Mouse (Mus musculus): Measurements from ENCODE around the gene 4930572O03Rik. TPM values are rescaled to one million over a fixed set of nuclear protein-coding genes. Genes with fewer than 3 reads are reported as not detected.
A peak's percentile ranks its signal among the peaks of the same experiment; 100 is the strongest.
"Not testable (repeated sequence)": the region's sequence is repeated elsewhere in the genome, so short reads cannot be mapped to it uniquely, and the experiment has no call there.

4930572O03Rik gene
- polyA plus RNA-seq, 1 experiment from 2014 or later = not detected

- H3K4me3 ChIP-seq; H3K4me2 ChIP-seq; H3K36me3 ChIP-seq; H3K4me1 ChIP-seq; H3K27me3 ChIP-seq (replicated peaks); H3K27ac ChIP-seq (replicated peaks); H3K9ac ChIP-seq: not testable (repeated sequence)
- ATAC-seq (ENCODE audit: extremely low read depth, insufficient number of reproducible peaks, low FRiP score, low TSS enrichment) = peak; percentile 76; the same call in 1 of the 2 replicates
- peaks cover 21% of the 10 kb centered on the region for H3K9me3 ChIP-seq
- WGBS = 79% methylated on average over 5 of the region's 8 CpGs
These were observed 17.8 kb upstream of the 4930572O03Rik start for GRCm38 (mm10) chr5:15674429-15675244.

DNA sequence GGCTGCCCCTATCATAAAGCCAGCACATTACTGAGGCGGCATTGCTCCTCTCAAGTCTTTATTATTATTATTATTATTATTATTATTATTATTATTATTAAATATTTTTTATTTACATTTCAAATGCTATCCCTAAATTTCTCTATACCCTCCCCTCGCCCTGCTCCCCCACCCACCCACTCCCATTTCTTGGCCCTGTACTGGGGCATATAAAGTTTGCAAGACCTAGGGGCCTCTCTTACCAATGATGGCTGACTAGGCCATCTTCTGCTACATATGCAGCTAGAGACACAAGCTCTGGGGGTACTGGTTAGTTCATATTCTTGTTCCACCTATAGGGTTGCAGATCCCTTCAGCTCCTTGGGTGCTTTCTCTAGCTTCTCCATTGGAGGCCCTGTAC, 17.1 kb upstream of the 4930572O03Rik start:
- peaks cover 20% of the 10 kb centered on the region for H3K9me3 ChIP-seq
- not testable (repeated sequence) for H3K4me3 ChIP-seq; H3K9ac ChIP-seq; H3K4me2 ChIP-seq; H3K27ac ChIP-seq (replicated peaks); H3K27me3 ChIP-seq (replicated peaks); H3K4me1 ChIP-seq; H3K36me3 ChIP-seq
- peak; percentile 43; the same call in 1 of the 2 replicates for ATAC-seq (ENCODE audit: extremely low read depth, insufficient number of reproducible peaks, low FRiP score, low TSS enrichment)
- 66% methylated on average over 2 of the region's 2 CpGs for WGBS

DNA sequence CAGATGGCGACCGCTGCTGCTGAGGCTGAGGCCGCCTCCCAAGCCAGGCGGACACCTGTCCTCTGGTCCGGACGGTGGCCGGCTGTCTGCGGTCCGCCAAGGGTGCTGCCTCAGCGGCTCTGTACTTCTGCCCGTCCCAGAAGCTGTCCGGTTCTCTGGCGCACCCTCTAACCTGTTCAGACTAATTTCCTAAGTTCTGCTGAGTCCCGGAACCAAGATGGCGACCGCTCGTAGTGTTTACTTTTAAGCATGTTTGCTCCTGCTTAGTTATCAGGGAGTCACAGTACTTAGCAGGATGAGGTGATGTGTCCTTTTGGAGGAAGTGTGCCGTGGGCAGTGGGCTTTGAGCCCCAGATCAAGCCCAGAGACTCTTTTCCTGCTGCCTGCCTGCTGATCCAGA, 13.9 kb upstream of the 4930572O03Rik start:
- H3K9me3 ChIP-seq = peaks cover 12% of the 10 kb centered on the region
- H3K4me3 ChIP-seq; H3K4me2 ChIP-seq; H3K9ac ChIP-seq; H3K4me1 ChIP-seq; ATAC-seq (ENCODE audit: extremely low read depth, insufficient number of reproducible peaks, low FRiP score, low TSS enrichment); H3K27ac ChIP-seq (replicated peaks); H3K36me3 ChIP-seq; H3K27me3 ChIP-seq (replicated peaks): not testable (repeated sequence)
- 77% methylated on average over 9 of the region's 18 CpGs for WGBS

DNA sequence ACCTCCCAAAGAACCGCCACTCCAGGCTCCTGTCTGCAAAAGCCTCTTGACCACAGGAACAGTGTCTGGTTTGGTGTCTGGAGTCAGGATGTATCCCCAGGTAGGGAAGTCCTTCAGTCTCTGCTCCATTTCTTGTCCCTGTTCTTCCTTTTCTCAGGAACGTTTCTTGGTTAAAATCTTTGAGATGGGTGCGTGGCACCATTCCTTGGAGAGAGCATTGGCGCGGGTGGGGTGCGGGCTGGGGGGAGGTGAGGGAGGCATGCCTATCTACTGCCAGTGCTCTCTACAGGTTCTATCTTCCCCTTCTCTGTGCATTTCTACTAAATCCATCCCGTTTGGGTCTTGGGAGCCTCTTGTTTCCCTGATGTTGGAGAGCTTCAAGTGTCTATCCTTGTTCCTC, 7.0 kb upstream of the 4930572O03Rik start:
- H3K27ac ChIP-seq (replicated peaks); H3K4me3 ChIP-seq; H3K4me1 ChIP-seq; H3K9ac ChIP-seq; ATAC-seq (ENCODE audit: extremely low read depth, insufficient number of reproducible peaks, low FRiP score, low TSS enrichment); H3K27me3 ChIP-seq (replicated peaks); H3K9me3 ChIP-seq; H3K4me2 ChIP-seq; H3K36me3 ChIP-seq: not testable (repeated sequence)
- 63% methylated on average over 7 of the region's 7 CpGs for WGBS

DNA sequence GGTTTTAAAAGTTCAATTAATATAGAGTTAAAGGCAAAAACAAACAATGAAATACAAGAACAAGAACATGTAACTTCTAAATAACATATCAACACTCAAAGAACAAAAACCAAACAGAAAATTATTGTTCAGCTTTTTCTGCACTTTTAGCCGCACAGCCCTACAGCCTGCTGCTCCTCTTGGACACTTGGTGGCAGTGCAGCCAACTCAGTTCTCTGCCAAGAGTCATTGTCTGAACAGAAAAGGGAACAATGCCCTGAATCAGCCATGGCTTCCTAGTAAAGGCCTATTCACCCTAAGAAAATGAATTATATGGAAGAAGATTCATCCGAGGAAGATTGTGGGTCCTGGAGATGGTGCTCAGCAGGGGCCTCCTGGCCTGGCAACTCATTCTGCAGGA, 4.5 kb downstream of the 4930572O03Rik start:
- H3K4me1 ChIP-seq; H3K36me3 ChIP-seq; H3K9ac ChIP-seq; H3K4me3 ChIP-seq; ATAC-seq (ENCODE audit: extremely low read depth, insufficient number of reproducible peaks, low FRiP score, low TSS enrichment); H3K27me3 ChIP-seq (replicated peaks); H3K4me2 ChIP-seq; H3K9me3 ChIP-seq; H3K27ac ChIP-seq (replicated peaks): not testable (repeated sequence)
- WGBS = 71% methylated on average over 2 of the region's 2 CpGs

GRCm38 (mm10) chr5:15645707-15646106, 11.2 kb downstream of the 4930572O03Rik start:
- not testable (repeated sequence) for H3K9ac ChIP-seq; H3K27ac ChIP-seq (replicated peaks); H3K36me3 ChIP-seq; ATAC-seq (ENCODE audit: extremely low read depth, insufficient number of reproducible peaks, low FRiP score, low TSS enrichment); H3K9me3 ChIP-seq; H3K4me1 ChIP-seq; H3K27me3 ChIP-seq (replicated peaks); H3K4me3 ChIP-seq; H3K4me2 ChIP-seq
- WGBS = 23% methylated on average over 6 of the region's 6 CpGs

- not testable (repeated sequence) for H3K4me1 ChIP-seq; H3K36me3 ChIP-seq; H3K9ac ChIP-seq; H3K27me3 ChIP-seq (replicated peaks); H3K4me2 ChIP-seq; H3K4me3 ChIP-seq; H3K27ac ChIP-seq (replicated peaks)
- H3K9me3 ChIP-seq = peaks cover 14% of the 10 kb centered on the region
- ATAC-seq (ENCODE audit: extremely low read depth, insufficient number of reproducible peaks, low FRiP score, low TSS enrichment) = peak; percentile 58; the same call in 1 of the 2 replicates
- 41% methylated on average over 2 of the region's 2 CpGs for WGBS
These were observed 19.2 kb downstream of the 4930572O03Rik start for GRCm38 (mm10) chr5:15637637-15638036.

DNA sequence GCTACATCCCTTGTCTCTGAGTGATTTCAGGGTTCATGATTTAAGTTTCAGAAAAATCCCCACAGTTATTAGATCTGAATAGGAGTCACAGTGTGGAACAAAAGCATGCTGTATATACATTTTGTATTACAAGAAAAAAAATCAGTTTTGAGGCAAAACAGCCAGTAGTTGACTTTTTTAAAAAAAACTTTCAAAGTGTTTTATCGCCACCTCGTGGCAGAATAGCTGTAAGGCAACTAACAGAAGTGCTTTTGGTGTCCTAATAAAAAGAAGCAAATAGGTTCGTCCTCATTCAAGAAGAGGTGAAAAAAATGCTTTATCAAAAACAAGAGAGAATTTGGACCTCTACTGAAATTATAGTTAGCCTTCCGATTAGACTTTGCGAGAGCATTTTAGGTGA, 26.8 kb downstream of the 4930572O03Rik start:
- not testable (repeated sequence) for H3K36me3 ChIP-seq; H3K27ac ChIP-seq (replicated peaks); H3K9me3 ChIP-seq; H3K9ac ChIP-seq; H3K4me3 ChIP-seq; H3K4me1 ChIP-seq; H3K27me3 ChIP-seq (replicated peaks); ATAC-seq (ENCODE audit: extremely low read depth, insufficient number of reproducible peaks, low FRiP score, low TSS enrichment); H3K4me2 ChIP-seq
- 25% methylated on average over 5 of the region's 5 CpGs for WGBS

DNA sequence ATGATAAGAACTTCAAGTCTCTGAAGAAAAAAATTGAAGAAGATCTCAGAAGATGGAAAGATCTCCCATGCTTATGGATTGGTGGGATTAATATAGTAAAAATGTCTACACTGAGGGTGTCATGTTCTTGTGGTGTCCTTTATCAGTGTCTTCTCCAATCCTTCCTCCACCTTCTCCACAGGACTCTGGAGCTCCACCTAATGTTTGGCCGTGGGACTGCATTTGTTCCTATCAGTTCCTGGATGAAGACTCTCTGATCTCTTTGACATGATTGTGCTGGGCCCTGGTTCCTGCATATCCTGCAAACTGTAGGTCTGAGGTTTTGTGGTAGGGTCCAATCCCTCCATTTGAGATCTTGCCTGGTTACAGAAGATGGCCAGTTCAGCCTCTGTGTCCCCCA, 28.7 kb downstream of the 4930572O03Rik start:
- not testable (repeated sequence) for H3K9me3 ChIP-seq

DNA sequence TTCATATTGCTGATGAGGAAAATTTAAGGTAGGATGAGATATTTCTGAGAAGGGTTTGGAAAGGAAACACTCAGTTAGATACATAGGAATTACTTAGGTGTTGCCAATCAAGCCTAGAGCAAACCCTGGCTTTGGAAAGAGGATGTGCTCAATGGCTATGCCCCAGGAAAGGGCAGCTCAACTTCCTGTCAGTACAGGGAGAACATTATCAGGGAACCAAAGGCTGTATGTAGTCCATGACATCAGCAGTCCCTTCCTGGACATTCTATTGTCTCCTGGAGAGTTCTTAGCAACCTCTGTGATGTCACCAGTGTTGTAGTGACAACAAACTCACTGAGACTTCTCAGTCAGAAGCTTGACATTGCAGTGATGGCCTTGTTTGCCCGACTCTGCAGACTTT, 38.1 kb downstream of the 4930572O03Rik start, which contains the start of gene Speer4d:
TSS of gene Speer4d (plus strand) at position 301 of the 400 bp plus-strand sequence.
- 44% methylated on average over 1 of the region's 1 CpGs for WGBS
- H3K27me3 ChIP-seq (replicated peaks); H3K27ac ChIP-seq (replicated peaks); H3K4me3 ChIP-seq; H3K4me2 ChIP-seq; H3K4me1 ChIP-seq; H3K9me3 ChIP-seq; ATAC-seq (ENCODE audit: extremely low read depth, insufficient number of reproducible peaks, low FRiP score, low TSS enrichment); H3K9ac ChIP-seq; H3K36me3 ChIP-seq: not testable (repeated sequence)

More for the DNA sequence above, 28.7 kb downstream of the 4930572O03Rik start:
- H3K36me3 ChIP-seq; H3K4me2 ChIP-seq; H3K4me3 ChIP-seq; H3K27ac ChIP-seq (replicated peaks); H3K4me1 ChIP-seq; ATAC-seq (ENCODE audit: extremely low read depth, insufficient number of reproducible peaks, low FRiP score, low TSS enrichment); H3K9ac ChIP-seq; H3K27me3 ChIP-seq (replicated peaks): not testable (repeated sequence)
- WGBS = 17% methylated on average over 1 of the region's 1 CpGs

DNA sequence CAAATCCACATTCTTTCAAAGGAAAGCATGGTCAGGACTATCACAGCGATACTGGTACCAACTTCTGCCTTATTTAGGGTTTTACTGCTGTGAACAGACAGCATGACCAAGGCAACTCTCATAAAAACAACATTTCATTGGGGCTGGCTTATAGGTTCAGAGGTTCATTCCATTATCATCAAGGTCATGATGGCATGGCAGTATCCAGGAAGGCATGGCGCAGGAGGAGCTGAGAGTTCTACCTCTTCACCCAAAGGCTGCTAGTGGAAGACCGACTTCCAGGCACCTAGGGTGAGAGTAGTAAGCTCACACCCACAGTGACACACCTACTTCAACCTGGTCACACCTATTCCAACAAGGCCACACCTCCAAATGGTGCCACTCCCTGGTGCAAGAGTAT, 40.7 kb downstream of the 4930572O03Rik start:
- H3K4me3 ChIP-seq; H3K4me1 ChIP-seq; H3K4me2 ChIP-seq; H3K27me3 ChIP-seq (replicated peaks); H3K36me3 ChIP-seq; ATAC-seq (ENCODE audit: extremely low read depth, insufficient number of reproducible peaks, low FRiP score, low TSS enrichment); H3K9ac ChIP-seq; H3K27ac ChIP-seq (replicated peaks); H3K9me3 ChIP-seq: not testable (repeated sequence)
- 62% methylated on average over 3 of the region's 3 CpGs for WGBS

DNA sequence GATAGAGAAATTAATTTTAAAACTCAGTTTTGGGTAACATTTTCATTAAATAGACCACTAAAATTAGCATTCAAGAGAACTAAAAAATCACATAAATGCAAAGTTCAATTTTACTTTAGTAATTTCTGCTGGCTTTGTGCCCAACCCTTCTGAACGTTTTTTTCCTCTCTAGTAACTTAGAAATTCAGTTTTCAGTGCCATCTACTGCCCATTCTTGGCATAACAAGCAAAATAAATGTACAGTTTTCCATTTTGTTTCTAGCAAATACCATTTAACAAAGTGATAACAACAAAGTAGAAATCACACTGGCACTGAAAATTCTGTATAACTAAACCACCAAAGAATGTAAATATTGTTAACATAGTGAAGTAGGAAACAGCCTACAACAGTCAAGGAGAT, 46.2 kb downstream of the 4930572O03Rik start:
- not testable (repeated sequence) for H3K4me1 ChIP-seq; H3K9me3 ChIP-seq; H3K27me3 ChIP-seq (replicated peaks); ATAC-seq (ENCODE audit: extremely low read depth, insufficient number of reproducible peaks, low FRiP score, low TSS enrichment); H3K4me3 ChIP-seq; H3K36me3 ChIP-seq; H3K9ac ChIP-seq; H3K27ac ChIP-seq (replicated peaks); H3K4me2 ChIP-seq
- WGBS = 5% methylated on average over 1 of the region's 1 CpGs

All from heart, embryonic 13.5 days (tissue).